In the genomic region with DNA sequence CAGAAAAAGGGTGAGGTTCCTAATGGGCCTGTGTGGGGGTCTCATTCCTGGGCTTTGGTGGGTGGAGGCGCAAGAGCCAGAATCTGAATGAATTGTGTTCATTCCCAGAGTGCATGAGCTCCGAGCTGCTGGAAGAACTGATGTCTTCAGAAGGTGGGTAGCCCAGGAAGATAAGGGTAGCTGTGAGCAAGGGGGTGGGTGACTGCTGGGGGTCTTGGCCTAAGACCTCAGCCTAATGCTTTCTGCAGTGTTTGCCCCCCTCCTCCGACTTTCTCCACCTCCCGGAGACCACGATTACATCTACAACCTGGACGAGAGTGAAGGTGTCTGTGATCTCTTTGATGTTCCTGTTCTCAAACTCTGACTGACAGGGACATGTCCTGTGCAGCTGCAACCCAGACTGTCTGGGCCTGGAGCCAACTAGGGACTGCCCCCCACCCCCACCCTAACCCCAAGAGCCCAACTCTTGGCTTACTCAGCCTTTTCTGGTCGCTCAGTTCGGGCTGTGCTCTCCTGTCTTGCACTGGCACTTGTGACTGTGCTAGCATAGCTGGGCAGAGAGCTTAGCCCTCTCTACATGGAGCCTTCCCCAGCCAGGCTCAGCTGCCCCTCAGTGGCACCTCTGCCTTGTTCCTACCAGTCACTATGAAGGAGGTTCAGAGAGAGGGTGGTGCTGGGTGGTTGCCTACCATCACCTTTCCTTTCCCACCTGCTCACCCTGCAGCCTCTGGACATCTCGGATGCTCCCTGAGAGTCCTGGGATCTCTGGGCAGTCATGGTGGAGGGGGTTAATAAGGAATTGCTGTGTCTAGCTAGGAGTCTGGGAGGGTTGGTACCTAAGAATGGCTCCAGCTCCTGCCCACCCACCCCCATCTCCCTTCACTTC, we compare ENCODE assay signal across 8 mouse cellular contexts. TPM values are rescaled to one million over a fixed set of nuclear protein-coding genes. Genes with fewer than 3 reads are reported as not detected.
A peak's percentile ranks its signal among the peaks of the same experiment; 100 is the strongest.
DNase-seq lines count a peak whose midpoint lies in the region; ATAC-seq and TF ChIP-seq lines count a peak whose summit lies in the region.

No protein-coding gene starts in this region.

- H3K4me2 ChIP-seq in limb, embryonic 13.5 days (replicated peaks) = 0 out of 2 replicates have a peak overlapping the region, but pooled peaks have one; percentile 72

- H3K4me1 ChIP-seq in heart, adult 2 months (ENCODE audit: control insufficient read depth, insufficient read depth, low read length) = peaks cover 2% of the 10 kb centered on the region
- H3K4me1 ChIP-seq in limb, embryonic 13.5 days = peaks cover 24% of the 10 kb centered on the region

- H3K9me3 ChIP-seq in limb, embryonic 13.5 days = no peaks in the 10 kb centered on the region

- WGBS in heart, adult 2 months = 41% methylated on average over 9 of the region's 9 CpGs
- 63% methylated on average over 9 of the region's 9 CpGs for WGBS in limb, embryonic 13.5 days

- TF ChIP-seq CTCF in heart, adult 2 months (IDR thresholded peaks at IDR 0.05) = no peak

- DNase-seq in heart, adult 2 months = peak in 1 of 2 experiments; percentile 21
- DNase-seq in heart, adult 8-10 months (ENCODE audit: low spot score) = no peak
- DNase-seq in 3T3-L1 (ENCODE audit: low read depth, low spot score) (peak; percentile 49), adipocyte (ENCODE audit: low spot score) (peak; percentile 76)
- DNase-seq in ovary, postnatal 36 days (ENCODE audit: low spot score) = no peak
- no peak for DNase-seq in layer of hippocampus, postnatal 36 days
- DNase-seq in lung, postnatal 10 days = no peak

- no peaks in the 10 kb centered on the region for H3K36me3 ChIP-seq in heart, adult 2 months (ENCODE audit: control insufficient read depth, insufficient read depth, low read length)
- peaks cover 82% of the 10 kb centered on the region for H3K36me3 ChIP-seq in limb, embryonic 13.5 days

- H3K4me3 ChIP-seq in heart, adult 2 months = no peak overlapping the region
- H3K4me3 ChIP-seq in limb, embryonic 13.5 days = no peak overlapping the region

- H3K27me3 ChIP-seq in heart, adult 2 months (ENCODE audit: control insufficient read depth, insufficient read depth, low read length) = no peaks in the 10 kb centered on the region
- H3K27me3 ChIP-seq in limb, embryonic 13.5 days = no peaks in the 10 kb centered on the region

- TF ChIP-seq EP300 in heart, adult 2 months (IDR thresholded peaks at IDR 0.05; ENCODE audit: insufficient read depth, low read depth, low read length) = 0 out of 2 replicates have a peak, but pooled peaks have one; percentile 21

- peak; percentile 45; the same call in 1 of the 2 replicates for TF ChIP-seq POLR2A in heart, adult 2 months (IDR thresholded peaks at IDR 0.05; ENCODE audit: insufficient read depth, low read depth, low read length)

- intact Hi-C loops in heart, adult 2 months (cut with DNase I) = no loop called here

- no peaks in the 10 kb centered on the region for H3K79me2 ChIP-seq in heart, adult 2 months (replicated peaks; ENCODE audit: control insufficient read depth, insufficient read depth, low read length)

- H3K27ac ChIP-seq in heart, adult 2 months = no peak overlapping the region
- H3K27ac ChIP-seq in limb, embryonic 13.5 days = peak overlapping the region; percentile 39; the same call in 1 of the 2 replicates

- no peak overlapping the region for H3K9ac ChIP-seq in heart, adult 2 months (ENCODE audit: low read depth, low read length)
- H3K9ac ChIP-seq in limb, embryonic 13.5 days = no peak overlapping the region; the same call in 1 of the 2 replicates

- ATAC-seq in limb, embryonic 13.5 days (ENCODE audit: low FRiP score, low read depth) = peak; percentile 34; the same call in 1 of the 2 replicates

RNA-seq across cellular contexts. Expression of gene Elmo3, which starts 0.8 kb away (rescaled TPM):
- total RNA-seq in heart, adult 2 months (2021) = under 1 TPM; 0.70 to 0.73 TPM
- polyA plus RNA-seq in heart, adult 2 months (2012; rRNA removed) = 2.8 and 3.5 TPM in 2 replicates
- total RNA-seq in heart, adult 8-10 months (2022) = 1 to 10 TPM in 3 of 4 experiments, under 1 TPM in 1; 0.75 to 1.8 (median 1.3) TPM
- polyA plus RNA-seq in limb, embryonic 13.5 days (2015; fragmentation: Nextera tagmentation; extraction: Ambion mirVana) = 3.9 and 5.1 TPM in 2 replicates
- under 1 TPM; 0.77 to 0.81 TPM for total RNA-seq in layer of hippocampus, postnatal 36 days (2021)

RNA-seq across cellular contexts. Expression of gene E2f4, which starts 7.1 kb away (rescaled TPM):
- 10 to 100 TPM; 21.1 to 21.5 TPM for total RNA-seq in heart, adult 2 months (2021)
- 61.8 and 62.8 TPM in 2 replicates for polyA plus RNA-seq in heart, adult 2 months (2012; rRNA removed)
- 10 to 100 TPM; 18.7 to 21.9 (median 21.4) TPM for total RNA-seq in heart, adult 8-10 months (2022)
- 73.6 and 75.4 TPM in 2 replicates for polyA plus RNA-seq in limb, embryonic 13.5 days (2015; fragmentation: Nextera tagmentation; extraction: Ambion mirVana)
- 10 to 100 TPM; 35.3 to 36.7 TPM for total RNA-seq in layer of hippocampus, postnatal 36 days (2021)

RNA-seq across cellular contexts. Expression of gene Exoc3l, which starts 8.7 kb away (rescaled TPM):
- 1 to 10 TPM; 3.9 to 4.7 TPM for total RNA-seq in heart, adult 2 months (2021)
- polyA plus RNA-seq in heart, adult 2 months (2012; rRNA removed) = 10.5 and 11.8 TPM in 2 replicates
- total RNA-seq in heart, adult 8-10 months (2022) = 1 to 10 TPM; 3.6 to 6.2 (median 4.8) TPM
- 8.3 and 9.1 TPM in 2 replicates for polyA plus RNA-seq in limb, embryonic 13.5 days (2015; fragmentation: Nextera tagmentation; extraction: Ambion mirVana)
- 1 to 10 TPM; 1.3 to 1.7 TPM for total RNA-seq in layer of hippocampus, postnatal 36 days (2021)

RNA-seq across cellular contexts. Expression of gene 4931428F04Rik, which starts 14.9 kb away (rescaled TPM):
- 1 to 10 TPM; 1.1 to 1.2 TPM for total RNA-seq in heart, adult 2 months (2021)
- 2.1 and 3.5 TPM in 2 replicates for polyA plus RNA-seq in heart, adult 2 months (2012; rRNA removed)
- 1 to 10 TPM; 1.1 to 1.6 (median 1.5) TPM for total RNA-seq in heart, adult 8-10 months (2022)
- 16.3 TPM in 2 replicates for polyA plus RNA-seq in limb, embryonic 13.5 days (2015; fragmentation: Nextera tagmentation; extraction: Ambion mirVana)
- total RNA-seq in layer of hippocampus, postnatal 36 days (2021) = 10 to 100 TPM; 20.5 to 23.4 TPM

RNA-seq across cellular contexts. Expression of gene Lrrc29, which starts 21.5 kb away (rescaled TPM):
- 1 to 10 TPM in 1 of 2 experiments, under 1 TPM in 1; 0.93 to 1.1 TPM for total RNA-seq in heart, adult 2 months (2021)
- polyA plus RNA-seq in heart, adult 2 months (2012; rRNA removed) = 1.6 and 2.2 TPM in 2 replicates
- 1 to 10 TPM in 2 of 4 experiments, under 1 TPM in 2; 0.69 to 1.8 (median 1.1) TPM for total RNA-seq in heart, adult 8-10 months (2022)
- 1.8 and 2.7 TPM in 2 replicates for polyA plus RNA-seq in limb, embryonic 13.5 days (2015; fragmentation: Nextera tagmentation; extraction: Ambion mirVana)
- total RNA-seq in layer of hippocampus, postnatal 36 days (2021) = 1 to 10 TPM; 5.9 to 7.8 TPM

Comparison
In these comparisons a context has a peak if more than half of its experiments do, and no peak if none do; other contexts are left out.
1. DNase-seq: peak in 3T3-L1 (single experiment) and adipocyte (single experiment); none in heart, adult 8-10 months (single experiment), ovary, postnatal 36 days (single experiment), layer of hippocampus, postnatal 36 days (0 of 2) and lung, postnatal 10 days (single experiment).